Mouse (Mus musculus) cerebellum, postnatal 36 days (tissue): ENCODE data around the gene Unc13d.
"Not testable (repeated sequence)": the region's sequence is repeated elsewhere in the genome, so short reads cannot be mapped to it uniquely, and the experiment has no call there.

Source experiments
- DNase-seq, 2 experiments: peaks; one replicate each; pipeline ENCODE4 v3.0.0; 2021 to 2022; ENCODE audit warnings: mixed read lengths in 2 of 2

Unc13d gene

GRCm38 (mm10) chr11:116100385-116100784 is 22.6 kb upstream of the Unc13d start:
- no peak for DNase-seq

- DNase-seq, result no peak
These were observed 21.7 kb upstream of the Unc13d start for GRCm38 (mm10) chr11:116099462-116099861.

DNA sequence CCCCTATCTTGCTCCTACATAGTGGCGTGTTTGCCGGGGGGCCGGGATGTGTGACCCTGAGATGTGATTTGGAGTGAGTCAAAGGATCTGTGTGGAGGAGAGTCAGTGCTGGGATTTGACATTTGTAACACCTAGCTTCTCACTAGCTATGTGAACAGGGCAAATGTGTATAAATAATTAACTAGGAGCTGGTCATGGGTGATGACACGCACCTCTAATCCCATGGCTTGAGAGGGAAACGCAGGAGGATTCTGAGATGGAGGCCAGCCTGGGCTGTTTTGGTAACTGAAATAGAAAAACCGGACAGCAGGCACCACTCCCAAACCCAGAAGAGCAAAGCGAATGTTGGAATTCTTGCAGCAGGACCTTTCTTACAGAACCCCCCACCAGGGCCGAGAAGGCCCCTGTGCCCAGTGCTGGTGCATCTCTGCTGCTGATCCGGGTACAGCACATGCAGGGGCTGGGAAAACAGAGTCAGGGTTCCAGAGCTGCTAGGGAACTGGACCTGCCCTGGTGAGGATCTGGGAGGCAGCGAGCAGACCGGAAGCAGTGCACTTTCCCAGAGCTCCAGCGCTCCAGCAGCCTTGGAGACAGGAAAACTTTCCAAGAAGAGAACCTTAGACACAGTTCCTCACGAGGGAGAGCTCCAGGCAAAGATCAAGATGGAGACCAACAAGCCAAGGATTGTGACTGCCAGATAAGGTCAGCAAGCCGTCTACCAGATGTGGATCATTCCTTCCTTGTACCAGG is 21.1 kb upstream of the Unc13d start:
- no peak for DNase-seq

DNA sequence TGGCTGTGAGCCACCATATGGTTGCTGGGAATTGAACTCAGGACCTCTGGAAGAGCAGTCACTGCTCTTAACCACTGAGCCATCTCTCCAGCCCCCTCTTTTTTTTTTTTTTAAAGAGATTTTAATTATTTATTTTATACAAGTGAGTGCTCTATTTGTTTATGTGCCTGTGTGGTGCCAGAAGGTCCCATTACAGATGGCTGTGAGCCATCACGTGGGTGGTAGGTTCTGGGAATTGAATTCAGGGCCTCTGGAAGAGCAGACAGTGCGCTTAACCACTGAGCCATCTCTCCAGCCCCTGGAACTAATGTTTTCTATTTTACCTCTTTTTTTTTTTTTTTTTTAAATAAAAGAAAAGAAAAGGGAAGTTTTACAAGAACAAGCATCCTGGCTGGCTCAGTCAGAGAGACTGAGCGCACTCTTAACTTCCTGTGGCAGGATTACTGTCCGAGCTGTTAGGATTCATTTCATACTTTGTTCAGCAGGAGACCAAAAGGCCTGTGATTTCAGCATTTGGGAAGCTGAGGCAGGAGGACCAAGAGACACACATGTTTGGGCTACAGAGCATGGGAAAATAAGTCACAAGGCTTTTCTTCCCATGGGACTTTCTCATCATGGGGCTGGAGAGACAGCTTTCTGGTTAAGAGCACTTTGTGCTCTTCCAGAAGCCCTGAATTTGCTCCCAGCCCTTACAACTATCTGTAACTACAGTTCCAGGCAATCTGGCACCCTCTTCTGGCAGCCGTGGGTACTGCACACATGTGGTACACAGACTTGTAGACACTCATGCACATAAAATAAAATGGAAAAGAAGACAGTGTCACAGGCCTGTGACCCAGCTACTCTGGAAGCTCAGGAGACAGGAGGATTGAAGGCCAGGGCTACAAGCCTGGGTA is 18.7 kb upstream of the Unc13d start:
- no peak for DNase-seq

- DNase-seq, result no peak
These were observed 17.8 kb upstream of the Unc13d start for GRCm38 (mm10) chr11:116095573-116095972.

- DNase-seq, result no peak
These were observed 16.2 kb upstream of the Unc13d start for GRCm38 (mm10) chr11:116093771-116094565.

DNA sequence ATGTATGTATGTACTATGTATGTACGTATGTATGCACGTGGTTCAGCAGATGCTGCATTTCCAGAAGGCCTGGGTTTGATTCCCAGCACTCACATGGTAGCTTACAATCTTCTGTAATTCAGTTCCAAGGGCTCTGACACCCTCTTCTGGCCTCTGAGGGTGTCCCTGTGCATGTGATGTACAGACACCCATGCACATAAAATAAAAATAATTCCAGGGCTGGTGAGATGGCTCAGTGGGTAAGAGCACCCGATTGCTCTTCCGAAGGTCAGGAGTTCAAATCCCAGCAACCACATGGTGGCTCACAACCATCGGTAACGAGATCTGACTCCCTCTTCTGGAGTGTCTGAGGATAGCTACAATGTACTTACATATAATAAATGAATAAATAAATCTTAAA is 15.2 kb upstream of the Unc13d start:
- DNase-seq, result not testable (repeated sequence)

DNA sequence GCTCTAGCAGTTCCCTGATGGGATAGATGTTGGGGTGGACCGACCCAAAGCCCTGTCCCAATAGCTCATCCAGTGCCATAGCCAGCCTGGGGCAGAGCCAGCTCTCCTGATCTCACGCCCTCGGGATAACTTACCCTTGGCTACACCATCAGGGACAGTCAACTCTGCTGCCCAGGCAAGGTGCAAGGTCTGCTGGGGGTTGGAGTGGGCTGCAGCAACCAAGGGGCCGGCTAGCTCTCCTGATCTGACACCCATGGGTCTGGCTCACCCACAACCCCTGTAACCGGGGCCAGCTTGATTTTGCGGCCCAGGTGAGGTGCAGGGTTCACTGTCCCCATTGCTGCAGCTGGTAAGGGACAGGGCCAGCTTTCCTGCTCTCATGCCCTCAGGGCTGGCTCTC is 13.8 kb upstream of the Unc13d start:
- DNase-seq, result no peak

DNA sequence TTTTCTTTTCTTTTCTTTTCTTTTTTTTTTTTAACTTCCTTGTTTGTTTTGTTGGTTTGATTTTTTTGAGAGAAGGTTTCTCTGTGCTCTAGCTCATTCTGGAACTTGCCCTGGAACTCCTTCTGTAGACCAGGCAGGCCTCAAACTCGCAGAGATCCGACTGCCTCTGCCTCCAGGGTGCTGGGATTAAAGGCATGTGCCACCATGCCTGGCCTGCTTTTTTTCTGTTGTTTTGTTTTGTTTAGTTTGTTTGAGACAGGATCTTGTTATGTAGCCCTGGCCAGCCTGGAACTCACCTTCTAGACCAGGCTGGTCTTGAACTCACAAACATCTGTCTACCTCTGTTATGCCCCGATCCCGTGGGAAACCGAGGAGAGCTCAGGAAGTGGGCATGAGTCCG is 11.8 kb upstream of the Unc13d start:
- DNase-seq, result no peak

DNA sequence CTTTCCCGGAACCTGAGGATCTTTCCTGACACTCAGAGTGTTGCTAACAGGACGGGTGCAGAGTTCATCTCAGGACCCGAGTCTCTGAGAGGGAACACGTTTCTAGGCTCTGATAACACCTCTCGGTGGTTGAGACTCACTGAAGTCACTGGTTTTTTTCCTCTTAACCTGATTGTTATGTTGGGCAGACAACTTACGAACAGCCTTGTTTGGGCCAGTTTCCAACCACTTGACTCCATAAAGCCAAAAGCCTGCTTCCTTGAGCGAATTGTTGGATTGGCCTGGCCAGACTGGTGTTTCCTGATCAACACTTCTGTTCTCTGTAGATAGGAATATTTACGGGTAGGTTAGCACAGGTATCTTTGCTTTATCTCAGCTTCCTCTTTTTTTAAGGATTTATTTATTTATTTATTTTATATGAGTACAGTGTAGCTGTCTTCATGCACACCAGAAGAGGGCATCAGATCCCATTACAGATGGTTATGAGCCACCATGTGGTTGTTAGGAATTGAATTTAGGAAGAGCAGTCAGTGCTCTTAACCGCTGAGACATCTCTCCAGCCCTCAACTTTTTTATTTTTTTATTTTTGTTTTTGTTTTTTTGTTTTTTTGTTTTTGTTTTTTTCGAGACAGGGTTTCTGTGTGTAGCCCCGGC is 11.1 kb upstream of the Unc13d start:
- no peak for DNase-seq

- DNase-seq, result no peak
These were observed 10.4 kb upstream of the Unc13d start for GRCm38 (mm10) chr11:116088188-116088587.

- peak; percentile 91 to 94 for DNase-seq
These were observed 9.7 kb upstream of the Unc13d start for GRCm38 (mm10) chr11:116087194-116088130.

DNA sequence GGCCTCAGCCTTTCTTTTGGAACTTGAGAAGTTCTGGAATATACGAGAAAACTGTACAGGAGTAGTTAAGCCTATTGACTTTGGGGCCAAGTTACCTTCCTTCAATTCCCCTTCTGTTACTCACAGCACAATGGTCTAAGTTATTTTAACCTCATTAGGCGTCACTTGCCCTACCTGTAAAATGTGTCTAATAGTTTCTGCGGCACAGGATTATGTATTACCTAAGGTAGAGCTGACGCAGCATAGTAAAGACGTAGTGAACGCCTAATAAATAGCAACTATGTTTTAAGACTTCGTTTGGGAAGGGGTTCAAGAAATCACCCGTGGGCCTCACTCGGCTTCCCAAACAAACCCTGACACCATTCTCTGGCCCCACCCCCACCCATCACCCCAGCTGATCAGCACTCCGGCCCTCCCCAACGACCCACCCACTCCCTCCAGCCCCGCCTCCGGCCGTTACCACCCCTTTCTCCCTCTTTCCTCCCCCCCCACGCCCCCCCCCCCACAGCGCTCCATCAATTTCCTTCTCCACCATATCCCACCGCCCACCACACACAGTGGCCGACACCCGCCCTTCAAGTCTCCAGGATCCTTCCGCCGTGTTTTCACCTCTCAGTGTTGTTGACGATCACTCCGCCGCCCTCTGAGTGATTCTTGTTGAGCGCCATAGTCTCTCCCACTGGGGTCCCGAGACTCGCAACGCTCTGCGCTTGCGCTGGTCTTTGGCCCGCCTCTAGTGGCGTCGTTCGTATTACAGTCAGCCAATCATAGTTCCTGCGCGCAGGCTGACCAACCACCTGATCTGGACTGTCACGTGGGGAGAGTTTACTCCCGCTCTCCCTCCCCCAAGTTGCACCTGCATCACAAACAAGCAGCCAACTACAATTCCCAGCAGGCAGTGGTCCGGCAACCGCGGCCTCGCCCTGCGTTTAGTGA is 8.8 kb upstream of the Unc13d start, which contains the start of gene Wbp2:
Wbp2 (minus strand) TSS at position 738 of the 936 bp plus-strand sequence.
- DNase-seq, result peak; percentile 94 to 95

DNA sequence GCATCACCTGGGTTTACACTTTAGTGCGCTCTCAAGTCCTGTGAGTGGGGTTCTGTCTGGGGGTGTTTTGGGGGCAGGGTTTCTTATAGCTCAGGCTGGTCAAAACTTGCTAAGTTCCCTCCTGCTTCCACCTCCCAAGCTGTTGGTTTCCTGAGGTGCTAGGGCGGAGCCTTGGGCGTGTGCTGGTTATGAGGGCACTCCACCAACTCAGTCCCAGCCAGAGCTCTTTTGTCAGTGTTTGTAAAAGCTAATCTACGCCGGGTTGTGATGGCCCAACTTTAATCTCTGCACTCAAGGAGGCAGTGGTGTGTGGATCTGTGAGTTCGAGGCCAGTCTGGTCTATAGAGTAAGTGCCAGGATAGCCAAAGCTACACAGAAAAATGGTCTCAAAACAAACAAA is 6.4 kb upstream of the Unc13d start:
- DNase-seq, result no peak

- no peak for DNase-seq
These were observed 5.4 kb upstream of the Unc13d start for GRCm38 (mm10) chr11:116083096-116083672.

- peak; percentile 73 to 77 for DNase-seq
These were observed 3.3 kb upstream of the Unc13d start for GRCm38 (mm10) chr11:116081081-116081480.

DNA sequence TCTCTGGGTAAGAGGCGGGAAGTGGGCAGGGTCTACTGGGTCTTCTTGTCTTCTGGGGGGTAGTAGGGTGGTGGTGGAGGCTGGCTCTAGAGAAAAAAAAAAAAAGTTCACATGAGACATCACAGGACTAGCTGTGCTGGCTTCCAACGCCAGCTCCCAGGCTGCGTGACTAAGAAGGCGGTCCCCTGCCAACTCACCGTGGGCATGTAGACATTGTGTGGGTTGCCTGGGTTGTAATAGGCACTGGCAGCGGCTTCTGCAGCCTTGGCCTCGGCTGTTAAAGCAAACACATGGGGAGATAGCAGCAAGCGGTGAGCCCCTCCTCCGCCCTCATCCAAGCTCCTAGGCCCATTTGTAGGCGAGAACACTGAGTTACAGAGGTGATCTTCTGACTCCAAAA is 1.8 kb upstream of the Unc13d start:
- DNase-seq, result peak; percentile 62 to 64

DNA sequence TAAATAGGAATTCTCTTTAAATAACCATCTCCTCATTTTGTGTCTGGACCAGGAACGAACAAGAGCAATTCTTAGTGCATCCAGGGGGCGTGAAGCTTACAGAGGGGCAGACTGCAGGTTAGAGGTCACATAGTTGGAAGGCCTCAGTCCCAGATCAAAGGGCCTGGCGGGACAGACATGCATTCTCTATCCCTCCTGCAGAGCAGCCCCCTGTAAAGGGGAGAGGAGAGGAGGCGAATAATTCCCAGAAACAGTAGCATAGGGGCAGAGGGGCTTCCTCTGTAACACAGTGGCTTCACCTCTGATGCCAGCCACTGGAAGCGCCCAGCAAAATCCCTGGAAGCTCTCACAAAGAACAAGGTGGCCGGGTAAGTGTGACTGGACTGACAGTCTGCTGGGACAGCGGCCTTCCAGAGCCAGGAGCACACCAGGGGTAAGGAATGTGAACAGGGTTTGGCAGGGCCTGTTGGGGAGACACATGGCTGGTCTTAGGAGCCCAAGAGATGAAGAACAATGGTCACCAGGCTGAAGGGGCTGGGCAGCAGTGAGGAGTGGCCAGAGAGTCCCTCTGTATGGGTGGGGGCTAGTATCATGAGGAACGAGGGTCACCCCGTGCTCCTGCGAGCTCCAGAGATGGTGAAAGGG is 1.0 kb upstream of the Unc13d start:
- peak in 1 of 2 experiments; percentile 38 for DNase-seq

GRCm38 (mm10) chr11:116078221-116078620 is 460 bp upstream of the Unc13d start:
- DNase-seq, result peak in 1 of 2 experiments; percentile 35
